Mouse (Mus musculus) natural killer cell, adult 2 months (primary cell): ENCODE results near the gene Sugct.
"Not testable (repeated sequence)": the region's sequence is repeated elsewhere in the genome, so short reads cannot be mapped to it uniquely, and the experiment has no call there.

Experiments used
- DNase-seq, 2 experiments: peaks; one replicate each; pipeline ENCODE4 v3.0.0; 2022; ENCODE audit warnings: low spot score in 2 of 2

Sugct gene

GRCm38 (mm10) chr13:17604670-17605069 is 90.7 kb downstream of the Sugct start:
- DNase-seq: no peak

DNA sequence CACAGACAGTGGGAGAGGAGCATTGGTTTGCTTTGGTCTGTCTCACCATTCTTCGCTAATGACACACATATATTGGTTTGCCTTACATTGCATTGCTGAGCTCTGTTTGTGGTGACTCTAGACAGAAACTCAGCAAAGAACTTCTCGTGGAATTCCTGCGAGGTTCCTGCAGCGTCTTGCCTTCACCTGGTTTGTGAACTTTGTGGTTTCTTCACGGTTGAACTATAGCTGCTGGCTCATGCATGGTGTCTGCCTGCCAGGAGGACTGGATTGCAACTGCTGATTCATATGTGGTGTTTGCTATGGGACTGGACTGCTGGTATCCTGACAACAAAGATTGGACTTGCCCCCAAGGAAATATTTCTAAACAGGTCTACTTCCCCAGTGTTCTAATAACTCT is 91.6 kb downstream of the Sugct start:
- DNase-seq: no peak

DNA sequence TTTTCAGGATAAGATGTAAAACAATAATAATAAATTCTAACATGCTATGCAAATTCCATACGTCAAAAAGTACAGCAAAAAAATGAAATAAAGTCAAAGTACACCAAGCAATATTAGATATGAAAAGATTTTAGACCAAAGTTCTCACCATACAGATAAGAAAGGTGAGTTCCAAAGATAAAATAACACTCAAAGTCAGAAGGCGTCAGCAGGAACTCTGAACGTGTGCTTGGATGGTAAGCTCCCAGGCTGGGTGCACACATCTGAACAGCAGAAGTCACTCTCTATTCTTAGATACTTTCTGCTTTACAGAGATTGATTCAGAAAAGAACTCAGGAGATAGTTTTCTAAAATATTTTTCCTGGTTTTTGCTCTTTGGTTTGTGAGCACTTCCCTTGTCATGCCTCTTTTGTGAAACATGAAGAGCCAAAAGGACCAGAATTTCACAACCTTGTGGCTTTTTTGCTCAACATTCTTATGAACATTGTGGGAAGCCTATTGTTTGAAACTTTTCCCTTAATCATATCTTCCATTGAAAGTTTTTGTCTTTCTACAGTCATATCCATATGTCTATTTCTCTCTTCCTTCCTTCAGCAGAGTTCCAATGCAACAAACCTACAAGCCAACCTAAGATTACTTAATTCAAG is 110.0 kb downstream of the Sugct start:
- DNase-seq: no peak

DNA sequence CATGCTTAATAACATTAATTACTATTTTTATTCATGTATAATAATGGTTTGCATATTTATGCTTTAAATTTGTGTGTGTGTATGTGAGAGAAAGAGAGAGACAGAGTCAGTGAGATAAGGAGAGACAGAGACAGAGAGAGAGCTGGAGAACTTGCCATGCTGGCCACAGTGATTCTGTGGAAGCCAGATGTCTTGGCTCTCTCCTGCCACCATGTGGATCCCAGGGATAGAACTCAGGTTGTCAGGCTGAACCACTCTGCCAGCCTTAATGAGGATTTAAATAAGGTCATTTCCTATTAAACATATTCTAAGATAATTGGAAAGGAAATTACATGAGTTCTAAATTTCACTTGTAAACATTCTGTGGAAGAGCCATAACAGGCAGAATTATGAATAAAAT is 110.5 kb downstream of the Sugct start:
- DNase-seq: no peak

- no peak for DNase-seq
These were observed 113.7 kb downstream of the Sugct start for GRCm38 (mm10) chr13:17581684-17582083.

GRCm38 (mm10) chr13:17559357-17559756 is 136.0 kb downstream of the Sugct start:
- DNase-seq: no peak

- DNase-seq: no peak
These were observed 159.0 kb downstream of the Sugct start for GRCm38 (mm10) chr13:17536341-17536740.

- DNase-seq: no peak
These were observed 160.5 kb downstream of the Sugct start for GRCm38 (mm10) chr13:17534871-17535270.

- no peak for DNase-seq
These were observed 160.9 kb downstream of the Sugct start for GRCm38 (mm10) chr13:17534469-17534868.

GRCm38 (mm10) chr13:17511184-17511778 is 184.1 kb downstream of the Sugct start:
- no peak for DNase-seq

DNA sequence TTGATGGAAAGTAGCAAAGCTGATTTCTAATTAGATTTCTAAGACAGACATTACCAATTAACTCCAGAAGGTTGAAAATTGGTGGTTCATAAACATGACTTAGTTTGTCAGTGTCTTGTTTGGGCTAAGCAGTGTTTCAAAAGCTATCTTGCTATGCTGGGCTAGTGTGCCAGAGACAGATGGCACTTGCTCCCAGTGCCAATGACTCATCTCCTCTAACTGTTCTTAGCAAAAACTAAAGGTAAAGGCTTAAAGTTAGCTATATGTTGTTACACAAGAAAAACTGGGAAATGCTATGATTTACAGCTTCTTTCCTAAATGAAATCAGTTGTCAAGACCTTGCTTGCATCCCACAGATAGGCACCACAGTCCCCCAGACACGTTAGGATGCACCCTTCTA is 200.4 kb downstream of the Sugct start:
- no peak for DNase-seq

GRCm38 (mm10) chr13:17494056-17494574 is 201.2 kb downstream of the Sugct start:
- DNase-seq: no peak

DNA sequence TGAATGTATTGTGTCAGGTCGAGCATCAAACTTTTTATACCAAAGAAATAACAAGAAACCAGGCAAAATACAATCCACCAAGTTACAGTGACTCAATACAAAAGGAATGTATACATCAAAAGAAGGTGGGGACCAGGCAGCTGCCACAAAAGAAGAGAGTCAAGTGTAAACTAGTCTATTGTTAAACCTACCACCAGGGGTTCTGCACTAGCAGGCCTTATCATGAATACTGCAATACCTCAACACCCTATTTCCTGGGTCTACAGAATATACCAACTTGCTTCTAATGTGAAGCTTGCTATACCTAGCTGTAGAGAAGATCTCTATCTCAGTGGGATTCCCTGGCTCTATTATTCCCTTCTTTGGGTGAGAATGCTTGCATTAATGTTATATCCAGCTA is 237.4 kb downstream of the Sugct start:
- not testable (repeated sequence) for DNase-seq

GRCm38 (mm10) chr13:17432139-17432916 is 263.0 kb downstream of the Sugct start:
- peak in 1 of 2 experiments; percentile 1 for DNase-seq

DNA sequence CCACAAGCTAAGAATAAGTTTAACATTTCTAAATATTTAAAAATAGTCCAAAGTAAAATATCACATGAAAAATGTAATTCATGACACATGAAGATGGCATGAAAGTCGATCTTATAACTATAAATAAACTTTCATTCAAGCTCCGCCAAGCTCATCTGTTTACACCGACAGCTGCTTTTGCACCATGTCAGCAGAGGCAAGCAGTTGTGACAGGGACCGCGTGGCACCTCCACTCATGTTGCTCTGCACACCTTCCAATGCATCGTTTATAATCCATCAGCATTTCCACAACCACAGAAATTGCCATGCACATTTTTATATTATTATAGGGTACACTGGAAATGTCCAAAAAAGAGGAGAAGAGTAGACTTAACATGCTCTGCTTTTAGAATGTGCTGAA is 273.5 kb downstream of the Sugct start:
- DNase-seq: no peak

- DNase-seq: no peak
These were observed 274.8 kb downstream of the Sugct start for GRCm38 (mm10) chr13:17420557-17420956.

- DNase-seq: no peak
These were observed 352.5 kb downstream of the Sugct start for GRCm38 (mm10) chr13:17342836-17343235.

DNA sequence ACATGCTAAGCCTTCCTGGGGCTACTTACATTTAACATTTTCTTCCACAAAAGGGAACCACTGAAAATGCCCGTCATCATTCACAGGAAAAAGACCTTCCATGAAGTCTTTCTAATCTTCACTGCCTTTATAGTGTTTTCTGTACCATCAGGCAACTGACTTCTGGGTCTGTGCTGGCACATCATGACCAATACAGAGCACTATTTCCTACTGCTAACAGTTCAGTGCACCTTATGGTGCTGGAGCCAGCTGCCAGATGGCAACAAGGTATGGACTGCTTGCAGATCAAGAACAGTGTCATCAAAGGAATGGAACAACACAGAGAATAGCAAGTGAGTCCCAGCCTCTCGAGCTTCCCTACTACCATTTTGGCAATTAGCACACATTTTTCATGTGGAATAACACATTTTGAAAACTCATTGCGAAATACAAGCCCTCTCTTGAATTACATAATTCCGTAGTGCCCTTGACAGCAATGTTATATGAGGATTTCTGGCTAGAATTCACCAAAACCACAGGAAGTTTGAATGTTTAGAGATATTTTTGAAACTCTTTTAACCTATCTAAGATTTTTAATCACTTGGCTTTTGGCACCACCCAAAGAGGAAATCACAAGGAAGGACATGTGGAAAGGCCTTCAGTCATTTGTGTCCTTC is 359.3 kb downstream of the Sugct start:
- DNase-seq: no peak

DNA sequence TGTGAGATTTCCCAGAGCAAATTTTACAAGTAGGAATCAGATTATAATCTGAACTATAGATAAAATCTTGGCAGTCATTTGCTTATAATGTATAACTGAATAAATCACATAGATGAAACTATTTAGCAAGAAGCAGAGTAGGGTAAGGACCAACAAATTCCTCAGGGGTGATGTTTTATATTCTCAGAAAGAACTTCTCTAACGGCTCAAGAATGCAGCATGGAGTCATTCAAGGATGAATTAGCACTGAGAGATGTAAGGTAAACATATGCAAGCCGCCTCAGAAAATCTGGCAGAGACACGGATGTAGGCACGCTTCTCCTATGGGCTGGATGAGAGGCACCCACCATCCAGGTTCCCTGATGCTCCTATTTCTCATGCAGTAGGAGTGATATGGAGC is 368.5 kb downstream of the Sugct start:
- DNase-seq: no peak

GRCm38 (mm10) chr13:17301590-17301989 is 393.8 kb downstream of the Sugct start:
- DNase-seq: no peak

DNA sequence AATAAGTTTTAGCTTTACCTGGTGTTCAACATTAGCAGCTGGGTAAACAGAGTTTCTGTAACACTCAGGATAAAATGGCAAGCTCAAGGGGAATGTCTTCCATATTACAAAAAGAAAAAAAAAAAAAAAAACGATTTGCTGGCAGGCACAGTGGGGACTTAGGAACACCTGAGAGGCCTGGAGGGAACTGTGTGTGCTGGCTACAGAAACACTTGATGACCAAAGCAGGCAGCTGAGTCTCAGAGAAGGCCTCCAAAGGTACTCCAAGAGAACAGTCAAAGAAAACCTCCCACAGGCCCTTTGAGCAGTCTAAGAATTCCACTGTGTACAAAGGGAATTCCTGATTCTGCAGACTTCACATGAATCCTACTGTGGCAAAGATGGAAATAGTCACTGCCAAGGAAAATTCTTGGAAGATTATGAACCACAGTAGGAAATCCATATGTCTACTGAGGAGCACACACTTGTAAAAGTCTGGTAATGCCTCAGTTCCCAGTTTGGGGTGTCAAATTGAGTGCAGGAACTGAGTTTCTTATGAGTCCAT is 397.8 kb downstream of the Sugct start:
- no peak for DNase-seq

GRCm38 (mm10) chr13:17296912-17297311 is 398.4 kb downstream of the Sugct start:
- DNase-seq: no peak
